In genomic region chr13:51041121-51041520, GRCm38 (mm10) we compare ENCODE assay signal across 17 mouse cellular contexts. TPM values are rescaled to one million over a fixed set of nuclear protein-coding genes. Genes with fewer than 3 reads are reported as not detected.
DNase-seq lines count a peak whose midpoint lies in the region; TF ChIP-seq lines count a peak whose summit lies in the region.
"Had no signal": no experiment of that assay in that cellular context is flagged by ENCODE, and none has a peak within 500 bp of the region (broad histone marks: within the 10 kb centered on the region; RNA-seq: fewer than 3 reads in every experiment).

No protein-coding gene starts in this region.

- dilution Hi-C loops in CH12.LX (cut with MboI; ENCODE audit: extremely low pct_ligation_motif_present, extremely low pct_unique_long_range_greater_than_20kb, low sequenced_read_pairs) = no loop called here

- no peak overlapping the region for H3K4me2 ChIP-seq in CH12.LX (ENCODE audit: insufficient read depth, low read depth, poor library complexity, severe bottlenecking)
- H3K4me2 ChIP-seq: embryonic facial prominence, embryonic 13.5 days; forebrain, embryonic 12.5 days; heart, embryonic 13.5 days; hindbrain, embryonic 14.5 days had no signal

- no peak for TF ChIP-seq RAD21 in CH12.LX (IDR thresholded peaks at IDR 0.05; ENCODE audit: low read depth, low read length)

- TF ChIP-seq POLR2A in CH12.LX (IDR thresholded peaks at IDR 0.05; ENCODE audit: low read depth, low read length) = no peak
- TF ChIP-seq POLR2A in kidney, adult 2 months (IDR thresholded peaks at IDR 0.05; ENCODE audit: low read depth, low read length) = no peak

- no peak for TF ChIP-seq EP300 in CH12.LX (IDR thresholded peaks at IDR 0.05; ENCODE audit: low read length)

- H3K4me1 ChIP-seq in CH12.LX (ENCODE audit: control insufficient read depth in 1 of 2, insufficient read depth in 2 of 2) = peaks cover 4 to 25% of the 10 kb centered on the region in 2 experiments
- no peaks in the 10 kb centered on the region for H3K4me1 ChIP-seq in kidney, adult 2 months (ENCODE audit: control insufficient read depth, insufficient read depth, low read length)
- H3K4me1 ChIP-seq: forebrain, embryonic 12.5 days; heart, embryonic 13.5 days had no signal

- in situ Hi-C loops in CH12.LX (cut with MboI; ENCODE audit: low pct_ligation_motif_present, low pct_unique_long_range_greater_than_20kb, low sequenced_read_pairs) = no loop called here

- WGBS in kidney, adult 2 months = 52% methylated on average over 2 of the region's 2 CpGs

- H3K9me3 ChIP-seq in CH12.LX (replicated peaks; ENCODE audit: low read length) = peaks cover 28% of the 10 kb centered on the region

- TF ChIP-seq CTCF in layer of hippocampus, adult 2 months (conservative IDR thresholded peaks at IDR 0.05) = no peak
- no peak for TF ChIP-seq CTCF in CH12.LX (conservative IDR thresholded peaks at IDR 0.05 in 1 of 2, IDR thresholded peaks at IDR 0.05 in 1 of 2; ENCODE audit: low read depth in 2 of 2, low read length in 2 of 2)
- no peak for TF ChIP-seq CTCF in kidney, adult 2 months (conservative IDR thresholded peaks at IDR 0.05; ENCODE audit: insufficient read depth, insufficient read length, low read depth, low read length)

- no peaks in the 10 kb centered on the region for H3K36me3 ChIP-seq in CH12.LX (replicated peaks in 1 of 2; ENCODE audit: control insufficient read depth in 1 of 2, insufficient read depth in 1 of 2, low read length in 1 of 2)
- H3K36me3 ChIP-seq in kidney, adult 2 months (ENCODE audit: control insufficient read depth, insufficient read depth, low read length) = no peaks in the 10 kb centered on the region
- H3K36me3 ChIP-seq: embryonic facial prominence, embryonic 13.5 days; forebrain, embryonic 12.5 days; heart, embryonic 13.5 days had no signal

- DNase-seq in layer of hippocampus, adult 2 months (ENCODE audit: low spot score in 2 of 2) = no peak
- DNase-seq in layer of hippocampus, adult 9-10 months (ENCODE audit: low spot score) = no peak
- DNase-seq in CD4-positive, CD25-positive, alpha-beta regulatory T cell, adult 2 months (ENCODE audit: low read depth, low spot score) = peak; percentile 40
- peak; percentile 34 for DNase-seq in CH12.LX (ENCODE audit: extremely low read depth)
- no peak for DNase-seq in thymus, adult 18-20 months
- no peak for DNase-seq in kidney, adult 2 months
- DNase-seq: adrenal gland, adult 8-10 months; adrenal gland, postnatal 36 days; B cell, adult 2 months; cerebellum, adult 8-10 months; cerebellum, postnatal 14 days; gastrocnemius, postnatal 14 days; heart, postnatal 36 days had no signal

- no peaks in the 10 kb centered on the region for H3K79me2 ChIP-seq in CH12.LX (replicated peaks; ENCODE audit: control insufficient read depth, extremely low read depth, insufficient read depth, poor library complexity, severe bottlenecking)

- no peak overlapping the region for H3K4me3 ChIP-seq in layer of hippocampus, adult 2 months
- H3K4me3 ChIP-seq in CH12.LX (replicated peaks in 1 of 3; ENCODE audit: low read depth in 2 of 3, low read length in 2 of 3, poor library complexity in 1 of 3) = no peak overlapping the region
- H3K4me3 ChIP-seq in kidney, adult 2 months (ENCODE audit: insufficient read depth, low read depth, low read length) = no peak overlapping the region
- H3K4me3 ChIP-seq: embryonic facial prominence, embryonic 13.5 days; forebrain, embryonic 12.5 days; heart, embryonic 13.5 days had no signal

- no peaks in the 10 kb centered on the region for H3K27me3 ChIP-seq in CH12.LX (replicated peaks)
- no peaks in the 10 kb centered on the region for H3K27me3 ChIP-seq in kidney, adult 2 months (replicated peaks; ENCODE audit: control insufficient read depth, insufficient read depth, low read length)
- H3K27me3 ChIP-seq: embryonic facial prominence, embryonic 13.5 days; forebrain, embryonic 12.5 days; heart, embryonic 13.5 days had no signal

- H3K27ac ChIP-seq in layer of hippocampus, adult 2 months = peak overlapping the region; percentile 60; the same call in 1 of the 2 replicates
- no peak overlapping the region for H3K27ac ChIP-seq in CH12.LX (ENCODE audit: insufficient read depth, low read depth)
- H3K27ac ChIP-seq in kidney, adult 2 months (ENCODE audit: insufficient read depth, low read depth, low read length) = no peak overlapping the region
- H3K27ac ChIP-seq: embryonic facial prominence, embryonic 13.5 days; forebrain, embryonic 12.5 days; heart, embryonic 13.5 days; hindbrain, embryonic 14.5 days had no signal

- no peak overlapping the region for H3K9ac ChIP-seq in CH12.LX (ENCODE audit: insufficient read depth, low read depth)
- H3K9ac ChIP-seq: embryonic facial prominence, embryonic 13.5 days; forebrain, embryonic 12.5 days; heart, embryonic 13.5 days; hindbrain, embryonic 14.5 days had no signal

TF ChIP-seq in CH12.LX, 34 proteins besides CTCF, POLR2A, EP300 and RAD21:
- TF ChIP-seq ZNF384 (IDR thresholded peaks at IDR 0.05; ENCODE audit: low read depth, low read length) = no peak
- no peak for TF ChIP-seq UBTF (IDR thresholded peaks at IDR 0.05; ENCODE audit: low read depth, low read length)
- TF ChIP-seq TCF12 (IDR thresholded peaks at IDR 0.05; ENCODE audit: low read depth, low read length) = no peak
- TF ChIP-seq ETS1 (conservative IDR thresholded peaks at IDR 0.05; ENCODE audit: low read depth, low read length) = no peak
- no peak for TF ChIP-seq POLR2AphosphoS2 (IDR thresholded peaks at IDR 0.05; ENCODE audit: low read depth, low read length)
- TF ChIP-seq USF1 (IDR thresholded peaks at IDR 0.05; ENCODE audit: low read depth, low read length) = no peak
- no peak for TF ChIP-seq KAT2A (IDR thresholded peaks at IDR 0.05; ENCODE audit: insufficient replicate concordance, low read length)
- no peak for TF ChIP-seq CHD1 (IDR thresholded peaks at IDR 0.05; ENCODE audit: low read depth, low read length)
- TF ChIP-seq CHD2 (IDR thresholded peaks at IDR 0.05; ENCODE audit: low read length) = no peak
- no peak for TF ChIP-seq SMC3 (IDR thresholded peaks at IDR 0.05; ENCODE audit: low read depth, low read length)

RNA-seq across cellular contexts. Expression of gene Spin1, which starts 59.6 kb away (rescaled TPM):
- 100 to 1,000 TPM; 162 to 167 TPM for total RNA-seq in layer of hippocampus, adult 2 months (2021)
- 12.2 and 15.2 TPM in 2 replicates for total RNA-seq in CH12.LX (2012; rRNA removed)
- 37.4 and 37.8 TPM in 2 replicates for total RNA-seq in CH12.LX (2014; rRNA removed)
- 23.7 and 25.4 TPM in 2 replicates for polyA plus RNA-seq in CH12.LX (2012; ENCODE audit: insufficient read length, low read depth)
- 23.3 and 30.8 TPM in 2 replicates for polyA plus RNA-seq in kidney, adult 2 months (2012; rRNA removed)

Comparison
In these comparisons a context has a peak if more than half of its experiments do, and no peak if none do; other contexts are left out.
1. DNase-seq: peak in CD4-positive, CD25-positive, alpha-beta regulatory T cell, adult 2 months (single experiment) and CH12.LX (single experiment); none in layer of hippocampus, adult 2 months (0 of 2), layer of hippocampus, adult 9-10 months (single experiment), thymus, adult 18-20 months (0 of 2) and kidney, adult 2 months (single experiment).
2. RNA of gene Spin1, which starts 59.6 kb away (total RNA-seq): 162 to 167 TPM in layer of hippocampus, adult 2 months; 12.2 to 37.8 TPM in CH12.LX; every median in the first group is over 4 times any median in the second.